ENCODE assay signal across 13 mouse cellular contexts in genomic region chr5:34917234-34917655, GRCm38 (mm10). TPM values are rescaled to one million over a fixed set of nuclear protein-coding genes. Genes with fewer than 3 reads are reported as not detected.
DNase-seq lines count a peak whose midpoint lies in the region; ATAC-seq and TF ChIP-seq lines count a peak whose summit lies in the region.
"Had no signal": no experiment of that assay in that cellular context is flagged by ENCODE, and none has a peak within 500 bp of the region (broad histone marks: within the 10 kb centered on the region; RNA-seq: fewer than 3 reads in every experiment).

No protein-coding gene starts in this region.

- H3K27ac ChIP-seq in left cerebral cortex, adult 2 months = no peak overlapping the region; the same call in 1 of the 2 replicates
- no peak overlapping the region for H3K27ac ChIP-seq in embryonic facial prominence, embryonic 14.5 days (replicated peaks; ENCODE audit: low read depth, low read length)
- 0 out of 2 replicates have a peak overlapping the region, but pooled peaks have one; percentile 22 for H3K27ac ChIP-seq in midbrain, embryonic 12.5 days (replicated peaks)
- H3K27ac ChIP-seq: macrophage had no signal

- ATAC-seq in embryonic facial prominence, embryonic 14.5 days (ENCODE audit: low read depth) = no peak; the same call in 1 of the 2 replicates
- ATAC-seq in midbrain, embryonic 12.5 days (ENCODE audit: low FRiP score, low read depth) = no peak

- no peak for TF ChIP-seq CTCF in left cerebral cortex, adult 2 months (IDR thresholded peaks at IDR 0.05)

- H3K36me3 ChIP-seq in embryonic facial prominence, embryonic 14.5 days (ENCODE audit: control insufficient read depth, insufficient read depth, low read length) = no peaks in the 10 kb centered on the region
- no peaks in the 10 kb centered on the region; the same call in 1 of the 2 replicates for H3K36me3 ChIP-seq in midbrain, embryonic 12.5 days

- no peak overlapping the region for H3K4me2 ChIP-seq in embryonic facial prominence, embryonic 14.5 days (ENCODE audit: low read depth, low read length)
- no peak overlapping the region for H3K4me2 ChIP-seq in midbrain, embryonic 12.5 days (replicated peaks)

- no peaks in the 10 kb centered on the region for H3K4me1 ChIP-seq in embryonic facial prominence, embryonic 14.5 days (ENCODE audit: control insufficient read depth, insufficient read depth, low read length)
- peaks cover 13% of the 10 kb centered on the region for H3K4me1 ChIP-seq in midbrain, embryonic 12.5 days

- 55% methylated on average over 10 of the region's 10 CpGs for WGBS in embryonic facial prominence, embryonic 14.5 days
- 61% methylated on average over 10 of the region's 10 CpGs for WGBS in midbrain, embryonic 12.5 days

- H3K9ac ChIP-seq in embryonic facial prominence, embryonic 14.5 days (ENCODE audit: low read depth, low read length) = no peak overlapping the region
- H3K9ac ChIP-seq in midbrain, embryonic 12.5 days (replicated peaks) = 0 out of 2 replicates have a peak overlapping the region, but pooled peaks have one; percentile 17

- peak; percentile 26 to 30 for DNase-seq in left cerebral cortex, adult 2 months (ENCODE audit: extremely low spot score in 1 of 2, low spot score in 2 of 2)
- DNase-seq in left cerebral cortex, postnatal 4 days = no peak
- peak; percentile 20 for DNase-seq in ZHBTc4 (ENCODE audit: low read depth, low spot score)
- peak; percentile 32 for DNase-seq in embryonic facial prominence, embryonic 14.5 days (ENCODE audit: low spot score)
- DNase-seq in gastrocnemius, adult 8-10 months (ENCODE audit: low spot score in 2 of 2) = no peak
- DNase-seq in ovary, postnatal 14 days (ENCODE audit: low spot score) = no peak
- DNase-seq in cerebellum, postnatal 4 days (ENCODE audit: low spot score in 2 of 2) = no peak
- DNase-seq: cerebellum, postnatal 36 days; heart, postnatal 14 days; thymus, postnatal 36 days had no signal

- no peak overlapping the region for H3K4me3 ChIP-seq in left cerebral cortex, adult 2 months
- H3K4me3 ChIP-seq in embryonic facial prominence, embryonic 14.5 days (ENCODE audit: low read depth, low read length) = no peak overlapping the region
- no peak overlapping the region for H3K4me3 ChIP-seq in midbrain, embryonic 12.5 days

- intact Hi-C loops in left cerebral cortex, adult 2 months (cut with DNase I) = loop anchor here (5.0 kb wide), 1 partner anchor 105 kb away; no protein-coding TSS in a partner anchor
- intact Hi-C loops in left cerebral cortex, postnatal 4 days (cut with DNase I) = loop anchor here (10.0 kb wide), 1 partner anchor 428 kb away; no protein-coding TSS in a partner anchor

- no peaks in the 10 kb centered on the region for H3K27me3 ChIP-seq in embryonic facial prominence, embryonic 14.5 days (replicated peaks; ENCODE audit: control insufficient read depth, insufficient read depth, low read length)
- H3K27me3 ChIP-seq in midbrain, embryonic 12.5 days = no peaks in the 10 kb centered on the region
- H3K27me3 ChIP-seq: CH12.LX had no signal

- no peaks in the 10 kb centered on the region for H3K9me3 ChIP-seq in embryonic facial prominence, embryonic 14.5 days (ENCODE audit: control insufficient read depth, low read length)
- H3K9me3 ChIP-seq in midbrain, embryonic 12.5 days = no peaks in the 10 kb centered on the region

RNA-seq across cellular contexts. Expression of gene Msantd1, which starts 9.4 kb away (rescaled TPM):
- 1 to 10 TPM; 4.2 to 6.7 TPM for total RNA-seq in left cerebral cortex, adult 2 months (2021)
- 10 to 100 TPM; 19.8 to 21.1 TPM for total RNA-seq in left cerebral cortex, postnatal 4 days (2021)
- polyA plus RNA-seq in embryonic facial prominence, embryonic 14.5 days (2014; fragmentation: Nextera tagmentation; extraction: Ambion mirVana) = 0.60 and 1.3 TPM in 2 replicates
- 1.7 and 2.7 TPM in 2 replicates for polyA plus RNA-seq in midbrain, embryonic 12.5 days (2016; fragmentation: Nextera tagmentation; extraction: Ambion mirVana)
- total RNA-seq in gastrocnemius, adult 8-10 months (2022) = under 1 TPM; 0.10 to 0.56 (median 0.20) TPM

RNA-seq across cellular contexts. Expression of gene Rgs12, which starts 32.0 kb away (rescaled TPM):
- 10 to 100 TPM; 40.5 to 48.3 TPM for total RNA-seq in left cerebral cortex, adult 2 months (2021)
- 10 to 100 TPM; 62.9 TPM for total RNA-seq in left cerebral cortex, postnatal 4 days (2021)
- polyA plus RNA-seq in embryonic facial prominence, embryonic 14.5 days (2014; fragmentation: Nextera tagmentation; extraction: Ambion mirVana) = 30.0 and 30.2 TPM in 2 replicates
- polyA plus RNA-seq in midbrain, embryonic 12.5 days (2016; fragmentation: Nextera tagmentation; extraction: Ambion mirVana) = 81.7 and 84.6 TPM in 2 replicates
- total RNA-seq in gastrocnemius, adult 8-10 months (2022) = 1 to 10 TPM; 1.8 to 2.6 (median 2.2) TPM

Comparison
In these comparisons a context has a peak if more than half of its experiments do, and no peak if none do; other contexts are left out.
1. DNase-seq: peak in left cerebral cortex, adult 2 months (2 of 2), ZHBTc4 (single experiment) and embryonic facial prominence, embryonic 14.5 days (single experiment); none in left cerebral cortex, postnatal 4 days (single experiment), gastrocnemius, adult 8-10 months (0 of 2), ovary, postnatal 14 days (single experiment) and cerebellum, postnatal 4 days (0 of 2).
2. RNA of gene Rgs12, which starts 32.0 kb away (total RNA-seq): 62.9 TPM in left cerebral cortex, postnatal 4 days and 40.5 to 48.3 TPM in left cerebral cortex, adult 2 months; 1.8 to 2.6 TPM in gastrocnemius, adult 8-10 months; every median in the first group is over 10 times any median in the second.